Mouse (Mus musculus) testis, adult 2 months (tissue): Measurements from ENCODE around the gene Tpst2. TPM values are rescaled to one million over a fixed set of nuclear protein-coding genes. Genes with fewer than 3 reads are reported as not detected.

Experiments used
- H3K27ac ChIP-seq: fragments of 200-500 bp; 2 replicates; pipeline ENCODE4 v1.5.1; 2012; ENCODE audit warnings: low read depth, low read length; ENCODE audit not compliant: control insufficient read depth, insufficient read depth
- H3K27me3 ChIP-seq: fragments of 200-500 bp; 2 replicates; pipeline ENCODE4 v1.6.1; 2012; ENCODE audit warnings: mild to moderate bottlenecking, low read length, moderate library complexity; ENCODE audit not compliant: control insufficient read depth, insufficient read depth
- H3K36me3 ChIP-seq: fragments of 200-500 bp; 2 replicates; pipeline ENCODE4 v1.6.1; 2012; ENCODE audit warnings: mild to moderate bottlenecking, low read length; ENCODE audit not compliant: control insufficient read depth, insufficient read depth
- H3K4me1 ChIP-seq: fragments of 200-500 bp; 2 replicates; pipeline ENCODE4 v1.6.1; 2012; ENCODE audit warnings: low read length; ENCODE audit not compliant: control insufficient read depth, insufficient read depth
- H3K4me3 ChIP-seq: fragments of 200-500 bp; 2 replicates; pipeline ENCODE4 v1.5.1; 2012; ENCODE audit warnings: low read depth, mild to moderate bottlenecking, low read length, moderate library complexity, mixed read lengths; ENCODE audit not compliant: control insufficient read depth
- CTCF ChIP-seq: fragments of 200-500 bp; IDR thresholded peaks from 2 replicates; pipeline ENCODE4 v1.5.1; 2012; ENCODE audit warnings: low read depth, mild to moderate bottlenecking, inconsistent platforms, low read length, moderate library complexity; ENCODE audit not compliant: control insufficient read depth, insufficient read depth, insufficient replicate concordance
- POLR2A ChIP-seq: fragments of 200-500 bp; IDR thresholded peaks from 2 replicates; pipeline ENCODE4 v1.6.1; 2012; ENCODE audit warnings: low read depth, mild to moderate bottlenecking, inconsistent platforms, low read length, moderate library complexity; ENCODE audit not compliant: control insufficient read depth
- polyA plus RNA-seq: library from polyadenylated mRNA; depleted of rRNA; stranded (reverse); fragments of >200 nt; gene quantifications from 2 replicates; pipeline ENCODE4 v1.2.3, GENCODE M21; 2012

Gene Tpst2
- polyA plus RNA-seq, 1 experiment = 6.6 TPM

- no peaks in the 10 kb centered on the region for H3K36me3 ChIP-seq
- no peak overlapping the region for H3K4me3 ChIP-seq
- H3K27ac ChIP-seq = no peak overlapping the region
- no peaks in the 10 kb centered on the region for H3K27me3 ChIP-seq
- TF ChIP-seq POLR2A = no peak
- no peak for TF ChIP-seq CTCF
- H3K4me1 ChIP-seq = no peaks in the 10 kb centered on the region; the same call in 1 of the 2 replicates
Measured at GRCm38 (mm10) chr5:112282780-112283482, 6.4 kb downstream of the Tpst2 start.

- Histone ChIP-seq H3K27me3 (no peaks in the 10 kb centered on the region), H3K27ac (no peak overlapping the region), H3K4me3 (no peak overlapping the region), H3K4me1 (no peaks in the 10 kb centered on the region), H3K36me3 (no peaks in the 10 kb centered on the region)
- TF ChIP-seq CTCF (no peak), POLR2A (no peak)
Measured at GRCm38 (mm10) chr5:112283543-112284202, 7.2 kb downstream of the Tpst2 start.

DNA sequence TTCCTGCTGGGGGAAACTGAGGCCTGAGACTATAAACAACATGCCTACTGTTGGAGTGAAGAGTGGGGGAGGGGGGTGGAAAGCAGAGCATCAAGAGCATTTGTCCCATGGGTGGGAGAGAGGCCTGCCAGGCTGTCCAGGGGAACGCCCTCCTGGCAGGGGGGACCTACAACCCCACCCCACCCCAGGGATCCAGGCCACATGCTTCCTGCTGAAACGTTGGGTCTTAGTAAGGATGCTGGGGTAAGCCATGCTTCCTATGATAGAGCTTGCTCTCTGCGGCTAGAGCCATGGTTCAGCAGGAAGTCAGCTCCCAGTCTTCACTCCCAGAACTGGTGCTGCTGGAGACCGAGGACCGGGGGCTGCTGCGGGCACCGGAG lies 7.7 kb downstream of the Tpst2 start:
- H3K27me3 ChIP-seq = no peaks in the 10 kb centered on the region
- no peak overlapping the region for H3K4me3 ChIP-seq
- H3K4me1 ChIP-seq = no peaks in the 10 kb centered on the region
- TF ChIP-seq CTCF (no peak), POLR2A (no peak)
- H3K36me3 ChIP-seq = no peaks in the 10 kb centered on the region
- H3K27ac ChIP-seq = no peak overlapping the region

GRCm38 (mm10) chr5:112285548-112286085 lies 9.1 kb downstream of the Tpst2 start:
- Histone ChIP-seq H3K4me3 (no peak overlapping the region), H3K27ac (no peak overlapping the region), H3K27me3 (no peaks in the 10 kb centered on the region), H3K36me3 (no peaks in the 10 kb centered on the region), H3K4me1 (peaks cover 6% of the 10 kb centered on the region)
- no peak for TF ChIP-seq CTCF
- no peak for TF ChIP-seq POLR2A

DNA sequence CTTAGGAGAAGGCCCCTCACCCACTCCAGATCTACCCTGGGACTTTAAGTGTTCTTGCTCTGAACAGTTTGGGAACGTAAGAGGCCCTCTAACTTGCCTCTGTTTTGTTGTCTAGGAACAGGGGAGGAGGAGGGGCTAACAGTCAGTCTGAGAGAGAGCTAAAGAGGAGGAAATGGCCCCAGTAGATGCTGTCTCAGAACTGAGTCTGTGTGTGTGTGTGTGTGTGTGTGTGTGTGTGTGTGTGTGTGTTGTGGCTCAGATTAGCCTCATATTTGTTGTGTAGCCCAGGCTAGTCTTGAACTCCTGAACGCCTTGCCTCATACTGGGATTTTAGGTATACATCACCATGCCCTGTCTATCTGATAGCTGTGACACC lies 10.1 kb downstream of the Tpst2 start:
- H3K4me3 ChIP-seq = no peak overlapping the region
- TF ChIP-seq POLR2A (no peak), CTCF (no peak)
- H3K4me1 ChIP-seq = peaks cover 7% of the 10 kb centered on the region

DNA sequence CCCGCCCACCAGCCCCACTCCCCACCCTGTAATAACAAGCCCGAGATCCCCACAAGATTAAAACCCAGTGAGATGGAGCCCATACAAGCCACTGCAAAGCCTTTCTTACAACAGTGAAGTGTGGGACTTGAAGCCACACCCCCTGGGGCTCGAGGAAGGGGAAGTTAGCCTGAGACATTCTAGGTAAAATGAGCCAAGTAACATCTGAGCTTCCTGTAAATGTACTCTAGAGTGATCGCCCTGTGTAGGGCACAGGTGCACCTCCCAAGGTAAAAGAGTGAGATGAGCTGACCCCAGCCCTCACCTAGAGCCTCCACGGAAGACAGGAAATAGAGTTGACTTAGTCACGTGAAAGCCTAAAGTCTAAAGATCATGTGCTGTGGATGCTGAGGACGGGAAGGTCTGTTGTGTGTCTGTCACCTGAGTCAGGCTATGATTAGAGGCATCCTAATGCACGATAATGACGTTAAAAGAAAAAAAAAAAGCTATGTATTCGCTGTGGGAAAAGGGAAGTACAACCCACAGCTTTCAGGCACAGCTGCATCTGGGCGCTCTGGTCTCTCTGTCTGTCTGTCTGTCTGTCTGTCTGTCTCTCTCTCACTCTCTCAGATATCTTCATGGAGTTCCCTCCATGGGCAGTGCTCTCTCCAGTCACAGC lies 10.6 kb downstream of the Tpst2 start:
- TF ChIP-seq CTCF = no peak
- no peak for TF ChIP-seq POLR2A
- H3K27ac ChIP-seq = no peak overlapping the region
- H3K36me3 ChIP-seq = no peaks in the 10 kb centered on the region
- H3K27me3 ChIP-seq = no peaks in the 10 kb centered on the region
- peaks cover 7% of the 10 kb centered on the region for H3K4me1 ChIP-seq
- H3K4me3 ChIP-seq = no peak overlapping the region

More for the DNA sequence above, 10.1 kb downstream of the Tpst2 start:
- no peak overlapping the region for H3K27ac ChIP-seq
- H3K27me3 ChIP-seq = no peaks in the 10 kb centered on the region
- no peaks in the 10 kb centered on the region for H3K36me3 ChIP-seq

DNA sequence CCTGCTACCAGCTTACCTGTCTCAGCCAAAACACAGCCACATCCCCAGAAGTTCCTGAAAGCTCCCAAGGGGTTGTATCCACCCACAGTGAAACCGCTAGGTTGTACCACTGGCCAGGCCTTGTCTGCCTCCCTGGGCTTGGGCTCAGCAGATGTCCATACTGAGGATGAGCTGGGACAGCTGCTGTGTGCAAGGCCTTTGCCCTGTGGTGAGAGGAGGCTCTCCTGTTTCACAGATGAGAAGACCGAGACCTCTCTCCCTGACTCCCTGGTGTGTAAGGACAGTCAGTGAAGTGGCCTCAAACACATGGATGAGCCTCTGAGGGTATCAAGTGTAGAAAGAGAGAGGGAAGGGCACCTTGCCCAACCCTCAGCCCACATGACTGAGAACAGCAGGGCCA lies 11.2 kb downstream of the Tpst2 start:
- H3K4me1 ChIP-seq = peaks cover 7% of the 10 kb centered on the region
- H3K27me3 ChIP-seq = no peaks in the 10 kb centered on the region
- TF ChIP-seq POLR2A (no peak), CTCF (no peak)
- H3K4me3 ChIP-seq = no peak overlapping the region
- no peaks in the 10 kb centered on the region for H3K36me3 ChIP-seq
- H3K27ac ChIP-seq = no peak overlapping the region
